Mouse (Mus musculus) testis, adult 2 months (tissue): ENCODE measurements around the gene Golph3l. TPM values are rescaled to one million over a fixed set of nuclear protein-coding genes. Genes with fewer than 3 reads are reported as not detected.

Experiments used
- H3K27ac ChIP-seq: fragments of 200-500 bp; 2 replicates; pipeline ENCODE4 v1.5.1; 2012; ENCODE audit warnings: low read depth, low read length; ENCODE audit not compliant: control insufficient read depth, insufficient read depth
- H3K27me3 ChIP-seq: fragments of 200-500 bp; 2 replicates; pipeline ENCODE4 v1.6.1; 2012; ENCODE audit warnings: mild to moderate bottlenecking, low read length, moderate library complexity; ENCODE audit not compliant: control insufficient read depth, insufficient read depth
- H3K36me3 ChIP-seq: fragments of 200-500 bp; 2 replicates; pipeline ENCODE4 v1.6.1; 2012; ENCODE audit warnings: mild to moderate bottlenecking, low read length; ENCODE audit not compliant: control insufficient read depth, insufficient read depth
- H3K4me1 ChIP-seq: fragments of 200-500 bp; 2 replicates; pipeline ENCODE4 v1.6.1; 2012; ENCODE audit warnings: low read length; ENCODE audit not compliant: control insufficient read depth, insufficient read depth
- H3K4me3 ChIP-seq: fragments of 200-500 bp; 2 replicates; pipeline ENCODE4 v1.5.1; 2012; ENCODE audit warnings: low read depth, mild to moderate bottlenecking, low read length, moderate library complexity, mixed read lengths; ENCODE audit not compliant: control insufficient read depth
- CTCF ChIP-seq: fragments of 200-500 bp; IDR thresholded peaks from 2 replicates; pipeline ENCODE4 v1.5.1; 2012; ENCODE audit warnings: low read depth, mild to moderate bottlenecking, inconsistent platforms, low read length, moderate library complexity; ENCODE audit not compliant: control insufficient read depth, insufficient read depth, insufficient replicate concordance
- POLR2A ChIP-seq: fragments of 200-500 bp; IDR thresholded peaks from 2 replicates; pipeline ENCODE4 v1.6.1; 2012; ENCODE audit warnings: low read depth, mild to moderate bottlenecking, inconsistent platforms, low read length, moderate library complexity; ENCODE audit not compliant: control insufficient read depth
- polyA plus RNA-seq: library from polyadenylated mRNA; depleted of rRNA; stranded (reverse); fragments of >200 nt; gene quantifications from 2 replicates; pipeline ENCODE4 v1.2.3, GENCODE M21; 2012

Gene Golph3l
- polyA plus RNA-seq, 1 experiment: 7.8 TPM

DNA sequence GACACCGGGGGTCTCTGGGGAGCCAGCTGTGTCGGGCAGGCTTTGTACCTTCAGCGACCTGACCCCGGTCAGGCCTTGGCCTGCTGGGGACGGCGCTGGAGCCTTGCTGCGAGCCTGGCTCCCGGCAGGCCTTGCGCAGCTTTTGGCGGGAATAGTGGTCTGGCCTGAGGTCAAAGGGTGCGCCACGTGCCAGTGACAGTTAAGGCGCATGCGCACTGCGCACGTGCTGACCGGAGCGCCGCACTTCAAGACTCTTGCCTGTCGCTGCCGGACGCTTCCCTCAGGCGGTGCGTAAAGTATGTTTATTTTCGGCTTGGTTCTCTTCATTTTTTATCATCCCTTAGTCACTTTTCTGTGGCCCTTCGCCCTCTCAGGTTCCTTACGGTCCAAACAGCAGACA, 29.3 kb upstream of the Golph3l start, which contains the start of gene Hormad1:
Hormad1 (plus strand) TSS at position 241 of the 400 bp plus-strand sequence.
- TF ChIP-seq POLR2A (peak; percentile 99), CTCF (no peak)
- peaks cover 1% of the 10 kb centered on the region; the same call in 1 of the 2 replicates for H3K36me3 ChIP-seq
- H3K27me3 ChIP-seq: no peaks in the 10 kb centered on the region

DNA sequence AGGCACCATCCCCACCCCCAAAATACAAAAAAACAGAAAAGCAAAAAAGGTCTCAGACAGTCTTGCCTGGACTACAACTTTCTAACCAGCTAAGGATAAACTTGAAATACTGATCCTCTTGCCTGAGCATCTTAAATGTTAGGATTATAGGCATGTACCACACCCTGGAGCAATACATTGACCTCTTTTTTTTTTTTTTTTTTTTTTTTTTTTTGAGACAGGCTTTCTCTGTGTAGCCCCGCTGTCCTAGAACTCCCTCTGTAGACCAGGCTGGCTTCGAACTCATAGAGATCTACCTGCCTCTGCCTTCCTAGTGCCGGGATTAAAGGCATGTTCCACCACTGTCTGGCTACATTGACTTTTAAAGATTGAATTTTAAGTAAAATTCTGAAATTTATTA, 28.0 kb upstream of the Golph3l start:
- Histone ChIP-seq H3K4me1 (peaks cover 2% of the 10 kb centered on the region; the same call in 1 of the 2 replicates), H3K27me3 (no peaks in the 10 kb centered on the region), H3K27ac (no peak overlapping the region), H3K4me3 (no peak overlapping the region), H3K36me3 (peaks cover 1% of the 10 kb centered on the region; the same call in 1 of the 2 replicates)
- no peak for TF ChIP-seq POLR2A
- no peak for TF ChIP-seq CTCF

More for the DNA sequence above, 29.3 kb upstream of the Golph3l start, which contains the start of gene Hormad1:
- peak within 1 kb of the TSS; percentile 93 for H3K4me3 ChIP-seq
- H3K27ac ChIP-seq: peak within 1 kb of the TSS; percentile 96
- peaks cover 2% of the 10 kb centered on the region; the same call in 1 of the 2 replicates for H3K4me1 ChIP-seq

DNA sequence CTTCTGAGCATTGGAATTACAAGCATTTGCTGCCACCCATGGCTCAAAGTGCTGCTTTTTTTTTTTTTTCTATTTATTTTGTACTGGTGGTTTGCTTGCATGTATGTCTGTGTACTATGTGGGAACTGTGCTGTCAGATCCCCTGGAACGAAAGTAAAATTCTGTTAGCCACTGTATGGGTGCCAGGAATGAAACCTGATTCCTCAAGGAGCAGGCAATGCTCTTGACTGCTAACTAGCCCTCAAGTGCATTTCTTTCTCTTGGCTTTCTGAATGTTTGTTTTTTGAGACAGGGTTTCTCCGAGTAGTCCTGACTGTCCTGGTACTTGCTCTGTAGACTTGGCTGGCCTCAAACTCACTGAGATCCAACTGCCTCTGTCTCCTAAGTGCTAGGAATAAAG, 26.9 kb upstream of the Golph3l start:
- Histone ChIP-seq H3K27ac (no peak overlapping the region), H3K36me3 (peaks cover 1% of the 10 kb centered on the region), H3K4me3 (no peak overlapping the region), H3K27me3 (no peaks in the 10 kb centered on the region), H3K4me1 (peaks cover 2% of the 10 kb centered on the region; the same call in 1 of the 2 replicates)
- TF ChIP-seq CTCF (no peak), POLR2A (no peak)

DNA sequence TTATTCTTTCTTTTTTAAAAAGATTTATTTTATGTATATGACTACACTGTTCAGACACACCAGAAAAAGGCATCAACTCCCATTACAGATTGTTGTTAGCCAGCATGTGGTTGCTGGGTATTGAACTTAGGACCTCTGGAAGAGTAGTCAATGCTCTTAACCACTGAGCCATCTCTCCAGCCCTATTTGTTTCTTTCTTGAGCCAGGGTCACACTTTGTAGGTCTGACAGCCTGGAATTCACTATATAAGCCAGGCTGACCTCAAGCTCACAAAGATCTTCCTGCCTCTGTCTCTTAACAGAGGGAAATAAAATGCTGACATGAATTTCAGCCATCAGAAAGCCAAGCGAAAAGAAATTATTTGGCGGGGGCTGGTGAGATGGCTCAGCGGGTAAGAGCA, 19.1 kb upstream of the Golph3l start:
- Histone ChIP-seq H3K4me3 (no peak overlapping the region), H3K27me3 (no peaks in the 10 kb centered on the region), H3K27ac (no peak overlapping the region), H3K4me1 (no peaks in the 10 kb centered on the region), H3K36me3 (peaks cover 1% of the 10 kb centered on the region)
- no peak for TF ChIP-seq CTCF
- TF ChIP-seq POLR2A: no peak

DNA sequence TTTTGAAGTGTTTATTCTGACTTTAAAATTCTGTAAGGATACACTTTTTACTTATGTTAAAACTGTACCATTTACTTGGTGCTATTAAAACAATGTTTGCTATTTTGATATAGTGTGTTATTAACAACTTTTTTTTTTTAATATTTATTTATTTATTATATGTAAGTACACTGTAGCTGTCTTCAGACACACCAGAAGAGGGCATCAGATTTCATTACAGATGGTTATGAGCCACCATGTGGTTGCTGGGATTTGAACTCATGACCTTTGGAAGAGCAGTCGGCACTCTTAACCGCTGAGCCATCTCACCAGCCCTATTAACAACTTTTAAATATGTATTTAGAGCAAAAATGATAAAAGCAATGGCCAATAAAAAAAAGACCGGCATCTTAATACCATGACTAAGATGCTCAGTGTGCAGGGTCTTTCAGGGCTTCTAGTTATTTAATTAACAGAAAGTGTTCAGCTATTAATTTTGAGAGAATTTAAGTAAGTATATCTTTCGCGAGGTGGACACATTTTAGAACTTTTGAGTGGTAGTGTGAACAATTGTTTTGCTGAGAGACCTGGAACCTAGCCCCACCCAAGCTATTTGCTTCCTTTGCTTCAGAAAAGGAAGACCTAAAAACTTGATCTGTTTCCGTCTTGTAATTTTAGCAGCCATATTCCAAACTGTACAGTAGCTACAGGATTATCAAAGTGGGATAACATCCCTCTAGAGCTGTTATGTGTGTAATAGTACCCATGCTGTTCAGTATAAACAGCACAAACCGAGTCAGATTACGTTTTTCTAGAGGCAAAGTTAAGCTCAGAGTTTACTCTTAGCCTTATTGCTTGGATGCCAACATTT, 755 bp upstream of the Golph3l start:
- no peaks in the 10 kb centered on the region; the same call in 1 of the 2 replicates for H3K36me3 ChIP-seq
- H3K4me1 ChIP-seq: no peaks in the 10 kb centered on the region
- TF ChIP-seq CTCF (no peak), POLR2A (no peak)
- H3K27me3 ChIP-seq: no peaks in the 10 kb centered on the region
- H3K4me3 ChIP-seq: peak overlapping the region; percentile 93; the same call in 1 of the 2 replicates
- H3K27ac ChIP-seq: no peak overlapping the region

DNA sequence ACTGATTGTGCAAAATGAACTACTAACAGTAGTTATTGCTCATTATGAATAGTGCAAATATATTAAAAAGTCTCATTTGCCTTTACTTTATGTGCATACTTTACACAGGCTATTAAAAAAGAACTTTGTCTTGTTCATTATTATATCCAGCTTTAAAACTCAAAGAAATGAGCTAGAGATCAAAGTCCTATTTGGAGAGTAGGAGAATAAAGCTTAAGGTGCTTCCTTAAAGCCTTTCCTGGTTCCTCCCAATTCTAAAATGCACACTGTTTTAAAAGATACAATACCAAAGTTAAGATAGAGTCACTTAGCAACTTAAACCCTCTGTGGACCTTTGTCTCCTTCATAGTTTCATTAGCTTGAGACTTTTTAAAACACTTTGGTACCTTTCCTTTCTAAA, 10.0 kb downstream of the Golph3l start:
- Histone ChIP-seq H3K27ac (no peak overlapping the region), H3K4me3 (no peak overlapping the region), H3K36me3 (no peaks in the 10 kb centered on the region), H3K4me1 (no peaks in the 10 kb centered on the region), H3K27me3 (no peaks in the 10 kb centered on the region)
- TF ChIP-seq POLR2A (no peak), CTCF (no peak)

DNA sequence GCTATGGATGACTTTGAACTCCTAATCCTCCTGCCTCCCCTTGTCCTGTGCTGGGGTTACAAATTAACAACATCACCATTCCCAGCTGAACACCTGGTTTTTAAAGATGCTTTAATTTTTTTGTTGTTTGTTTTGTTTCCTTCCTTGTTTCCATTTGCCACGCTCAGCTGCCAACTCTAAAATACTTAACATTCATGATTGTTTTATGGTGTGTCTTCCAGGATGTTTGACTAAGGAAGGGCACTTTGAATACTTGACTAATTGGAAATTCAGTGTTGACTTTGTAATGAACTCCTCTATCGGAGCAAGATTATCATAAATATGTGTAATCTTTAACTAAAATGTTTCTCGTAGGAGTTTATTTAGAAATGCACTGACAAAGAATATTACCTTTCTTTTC, 12.6 kb downstream of the Golph3l start:
- no peaks in the 10 kb centered on the region for H3K36me3 ChIP-seq
- H3K27me3 ChIP-seq: no peaks in the 10 kb centered on the region
- no peak overlapping the region for H3K27ac ChIP-seq
- H3K4me1 ChIP-seq: no peaks in the 10 kb centered on the region
- no peak overlapping the region for H3K4me3 ChIP-seq
- TF ChIP-seq CTCF: no peak
- no peak for TF ChIP-seq POLR2A
